Mouse (Mus musculus): ENCODE results near the gene Maml2. TPM values are rescaled to one million over a fixed set of nuclear protein-coding genes. Genes with fewer than 3 reads are reported as not detected.

Maml2 gene
- total RNA-seq, 2 experiments from 2014 or later, result 0.26 to 2.3 TPM

GRCm38 (mm10) chr9:13555973-13556481, 258.3 kb downstream of the Maml2 start:
- no peak for ATAC-seq (replicated peaks; ENCODE audit: poor library complexity, severe bottlenecking)

GRCm38 (mm10) chr9:13556696-13557095, 258.9 kb downstream of the Maml2 start:
- no peak for ATAC-seq (replicated peaks; ENCODE audit: poor library complexity, severe bottlenecking)

GRCm38 (mm10) chr9:13558811-13559372, 261.1 kb downstream of the Maml2 start:
- ATAC-seq (replicated peaks; ENCODE audit: poor library complexity, severe bottlenecking), result no peak

GRCm38 (mm10) chr9:13560651-13561050, 262.9 kb downstream of the Maml2 start:
- no peak for ATAC-seq (replicated peaks; ENCODE audit: poor library complexity, severe bottlenecking)

DNA sequence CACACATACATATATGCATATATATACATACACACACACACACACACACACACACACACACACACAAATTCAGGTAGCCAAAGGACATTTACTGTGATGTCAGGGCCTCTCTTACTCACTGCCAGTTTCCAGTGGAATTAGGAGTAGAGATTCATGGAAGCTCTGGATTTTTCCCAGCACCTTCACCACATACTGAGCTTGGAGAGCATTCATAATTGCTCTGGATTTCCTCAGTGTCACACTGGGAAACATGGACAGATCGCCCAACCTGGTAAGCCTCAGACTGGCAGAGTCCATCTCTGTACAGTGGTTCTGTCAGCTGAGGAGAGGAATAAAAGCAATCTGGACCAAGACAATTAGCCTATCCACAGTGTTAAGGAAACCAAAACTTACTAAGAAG, 263.6 kb downstream of the Maml2 start:
- no peak for ATAC-seq (replicated peaks; ENCODE audit: poor library complexity, severe bottlenecking)

DNA sequence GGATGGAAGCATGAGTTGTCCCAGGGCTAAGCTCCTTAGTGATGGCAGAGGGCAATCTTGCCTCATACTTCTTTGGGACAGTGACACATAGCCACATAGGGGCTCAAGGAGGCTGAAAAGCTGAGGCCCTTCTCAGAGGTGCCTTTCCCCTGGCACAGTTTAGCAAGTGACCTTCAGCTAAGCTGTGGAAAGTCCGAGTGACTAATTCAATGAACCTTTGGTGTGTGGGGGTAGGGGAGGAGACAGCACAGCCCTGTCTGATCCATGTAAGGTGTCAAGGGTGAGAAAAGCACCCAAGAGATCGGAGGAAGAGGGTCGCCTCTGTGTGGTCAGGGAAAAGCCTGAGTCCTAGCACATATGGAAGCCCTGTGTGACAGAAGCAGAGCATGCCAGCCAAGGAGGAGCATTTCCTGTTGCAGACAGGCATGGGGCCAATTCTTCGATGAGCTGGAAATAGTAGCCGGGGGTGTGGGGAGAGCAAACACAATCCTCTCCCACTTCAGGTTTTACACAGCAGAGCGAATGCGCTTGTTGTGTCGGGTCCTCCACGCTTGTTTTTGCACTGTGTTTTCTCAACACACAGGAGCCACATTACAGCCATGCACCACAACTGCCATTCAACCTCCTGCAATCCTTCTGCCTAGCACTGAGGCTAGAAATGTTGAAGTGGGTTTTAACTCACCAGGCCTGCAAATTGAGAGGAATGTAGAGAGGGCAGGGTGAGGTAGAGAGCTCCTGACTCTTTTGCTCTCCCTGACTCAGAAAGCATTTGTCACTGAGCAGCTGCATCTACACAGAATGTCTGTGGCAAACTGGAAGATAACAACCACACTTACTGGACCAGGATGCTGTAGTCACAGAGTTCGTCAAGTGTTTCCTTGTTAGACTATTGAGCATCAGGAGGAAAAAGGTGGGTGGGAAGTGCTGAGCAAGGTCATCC, 266.0 kb downstream of the Maml2 start:
- peak; percentile 41 for ATAC-seq (replicated peaks; ENCODE audit: poor library complexity, severe bottlenecking)

DNA sequence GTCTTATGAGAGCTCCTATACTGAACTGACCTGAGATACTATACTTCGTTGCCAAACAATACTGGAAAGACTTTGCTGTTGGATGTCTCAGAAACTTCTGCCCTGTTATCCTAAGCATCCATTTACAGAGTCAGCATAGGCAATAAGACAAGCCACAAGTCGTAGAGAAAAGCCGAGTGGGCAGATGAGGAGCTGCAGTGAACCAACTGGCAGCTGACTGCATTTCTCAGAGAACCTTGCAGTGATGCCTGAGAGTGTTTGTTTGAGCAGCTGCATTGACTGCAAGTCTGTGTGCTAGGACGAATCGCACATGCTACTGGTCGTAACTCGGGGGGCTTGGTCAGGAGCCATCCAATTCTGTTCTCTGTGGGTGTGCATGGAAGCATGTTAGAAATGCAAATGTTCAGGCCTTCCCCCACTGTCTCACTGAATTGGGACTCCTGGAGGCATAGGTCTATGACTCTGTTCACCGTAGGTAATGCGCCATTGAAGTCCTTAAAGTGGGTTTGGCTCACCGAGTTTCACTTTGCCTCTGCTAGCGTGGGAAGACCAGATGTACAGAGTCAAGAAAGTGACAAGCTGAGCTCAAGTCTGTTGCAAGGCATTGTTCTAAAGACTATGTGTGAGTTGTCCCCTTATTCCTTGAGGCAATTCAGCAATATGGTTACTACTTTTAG, 267.7 kb downstream of the Maml2 start:
- no peak for ATAC-seq (replicated peaks; ENCODE audit: poor library complexity, severe bottlenecking)

DNA sequence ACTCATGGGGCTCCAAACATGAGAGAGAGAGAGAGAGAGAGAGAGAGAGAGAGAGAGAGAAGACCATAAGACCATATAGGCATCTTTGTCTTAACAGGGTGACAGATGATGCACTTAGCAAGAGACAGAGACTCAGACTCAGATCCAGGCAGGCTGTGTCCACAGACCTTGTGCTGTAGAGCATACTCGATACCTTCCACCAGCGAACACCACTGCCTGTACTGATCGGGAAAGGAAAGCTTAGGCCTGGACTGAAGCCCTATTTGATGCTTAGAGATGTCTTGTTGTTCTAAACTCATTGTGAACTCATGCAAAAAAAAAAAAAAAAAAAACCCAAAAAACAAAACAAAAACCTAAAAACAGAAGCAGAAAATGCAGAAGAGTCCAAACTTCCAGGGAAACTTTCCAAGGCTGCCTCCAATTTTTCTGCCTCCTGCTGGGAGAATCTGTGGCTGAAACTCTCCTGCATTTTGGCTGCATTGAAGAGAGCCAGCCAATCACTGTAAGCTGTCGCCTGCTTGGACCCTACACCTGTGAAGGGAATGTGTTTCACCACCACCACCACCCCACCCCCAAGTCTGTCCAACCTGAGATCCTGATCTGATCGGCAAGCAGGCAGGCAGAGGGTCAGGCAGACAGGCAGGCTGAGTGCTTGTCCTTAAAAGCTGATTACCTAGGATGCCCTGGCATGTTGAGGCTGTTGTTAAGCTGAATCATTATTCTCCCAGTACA, 268.6 kb downstream of the Maml2 start:
- no peak for ATAC-seq (replicated peaks; ENCODE audit: poor library complexity, severe bottlenecking)

DNA sequence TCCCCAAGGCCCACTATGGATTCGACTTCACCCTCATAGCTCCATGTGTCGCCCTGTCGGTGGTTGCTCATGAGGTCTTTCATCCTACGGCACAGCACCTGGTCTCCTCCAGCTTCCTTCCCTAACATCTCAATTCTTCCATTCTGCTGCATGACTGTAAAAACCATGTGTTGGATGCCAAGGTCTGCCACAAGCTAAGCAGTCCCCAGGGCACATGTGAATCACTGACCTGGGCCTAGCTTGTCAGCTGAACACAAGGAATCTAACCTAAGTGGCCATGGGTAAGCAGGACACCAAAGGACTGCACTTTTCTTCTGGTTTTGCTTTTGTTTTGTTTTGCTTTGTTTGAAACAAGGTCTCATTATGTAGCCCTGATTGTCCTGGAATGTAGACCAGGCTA, 271.3 kb downstream of the Maml2 start:
- ATAC-seq (replicated peaks; ENCODE audit: poor library complexity, severe bottlenecking), result no peak

DNA sequence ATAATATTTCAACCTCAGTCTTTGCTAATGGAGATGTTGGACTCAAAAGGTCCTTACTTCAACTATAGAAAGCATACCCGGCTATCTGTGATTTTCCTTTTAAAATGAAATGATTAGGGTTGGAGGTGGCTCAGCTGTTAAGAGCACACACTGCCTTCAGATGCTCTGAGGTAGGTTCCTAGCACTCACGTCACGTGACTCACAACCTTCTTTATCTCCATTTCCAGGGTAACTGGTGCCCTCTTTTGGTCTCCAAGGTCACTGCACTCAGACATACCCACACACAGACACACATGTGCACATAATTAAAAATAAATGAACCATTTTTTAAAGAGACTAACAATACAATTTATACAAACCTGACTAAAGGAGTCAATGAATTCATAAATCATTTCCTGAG, 275.1 kb downstream of the Maml2 start:
- ATAC-seq (replicated peaks; ENCODE audit: poor library complexity, severe bottlenecking), result no peak

DNA sequence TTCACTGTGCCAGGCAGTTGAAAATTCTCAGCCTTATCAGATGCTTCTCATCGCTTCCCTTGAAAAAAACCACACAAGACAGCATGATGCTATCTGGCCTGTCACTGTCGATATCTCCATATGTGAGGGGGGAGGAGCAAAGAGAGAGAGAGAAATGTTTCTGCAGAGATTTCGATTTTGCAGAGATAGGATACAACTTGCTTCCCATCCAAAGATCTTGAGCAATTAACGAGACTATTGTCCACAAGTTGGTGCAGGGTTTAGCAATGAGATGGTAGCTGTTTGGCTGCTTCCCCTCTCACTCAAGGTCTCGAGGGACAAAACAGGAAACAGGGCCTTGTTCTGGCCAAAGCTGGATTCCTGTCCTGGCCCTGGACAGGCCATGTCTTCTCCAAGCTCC, 276.3 kb downstream of the Maml2 start:
- ATAC-seq (replicated peaks; ENCODE audit: poor library complexity, severe bottlenecking), result peak; percentile 89

DNA sequence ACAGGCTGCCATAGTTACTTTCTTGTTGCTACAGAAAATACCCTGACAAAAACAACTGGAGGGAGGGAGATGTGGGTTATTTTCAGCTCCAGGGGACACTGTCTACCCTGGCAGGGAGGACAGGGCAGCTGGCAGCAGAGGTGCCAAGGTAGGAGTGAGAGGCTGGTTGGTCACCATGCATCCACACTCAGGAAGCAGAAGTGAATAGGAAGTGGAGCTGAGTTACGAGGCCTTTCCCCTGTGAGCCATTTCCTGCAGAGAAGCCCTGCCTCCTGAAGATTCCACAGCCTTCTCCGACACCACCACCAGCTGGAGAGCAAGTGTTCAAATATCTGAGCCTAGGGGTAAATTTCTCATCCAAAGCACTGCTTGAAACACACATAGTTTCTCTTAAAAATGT, 277.2 kb downstream of the Maml2 start:
- peak; percentile 74 for ATAC-seq (replicated peaks; ENCODE audit: poor library complexity, severe bottlenecking)

DNA sequence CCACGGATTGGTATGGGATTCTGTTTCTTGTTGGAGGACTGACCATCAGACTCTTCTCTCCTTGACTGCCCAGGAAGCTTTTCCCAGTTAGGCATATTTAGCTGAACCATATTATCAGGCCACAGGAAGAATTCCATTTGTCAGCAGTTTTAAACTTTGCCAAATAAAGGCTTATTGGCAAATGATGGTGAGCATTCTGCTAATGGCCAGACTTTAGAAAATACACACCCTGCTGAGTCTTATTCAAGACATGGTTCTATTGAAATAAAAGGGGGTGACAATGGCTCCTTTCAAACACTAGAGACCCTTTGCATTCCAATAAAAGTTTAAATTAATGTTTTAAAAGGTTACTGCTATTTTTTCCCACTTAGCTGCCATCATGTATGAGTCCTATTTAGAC, 279.4 kb downstream of the Maml2 start:
- ATAC-seq (replicated peaks; ENCODE audit: poor library complexity, severe bottlenecking), result no peak

DNA sequence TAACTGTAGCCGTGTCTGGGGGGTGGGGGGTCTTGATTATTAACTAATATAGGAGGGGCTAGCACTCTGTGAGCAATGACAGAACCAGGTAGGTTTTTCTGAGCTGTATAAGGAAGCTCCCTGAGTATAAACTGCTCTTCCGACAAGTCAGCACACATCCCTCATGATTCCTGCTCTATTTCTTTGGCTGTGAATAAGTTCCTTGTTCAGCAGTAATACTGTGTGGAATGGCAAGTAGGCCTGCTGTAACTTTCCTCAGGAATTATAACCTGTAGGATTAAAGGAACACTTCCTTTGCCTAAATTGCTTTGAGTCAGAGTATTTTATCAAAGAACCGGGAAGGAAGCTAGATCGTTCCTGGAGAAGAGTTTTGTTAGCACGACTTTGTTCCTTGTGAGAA, 283.4 kb downstream of the Maml2 start:
- no peak for ATAC-seq (replicated peaks; ENCODE audit: poor library complexity, severe bottlenecking)

DNA sequence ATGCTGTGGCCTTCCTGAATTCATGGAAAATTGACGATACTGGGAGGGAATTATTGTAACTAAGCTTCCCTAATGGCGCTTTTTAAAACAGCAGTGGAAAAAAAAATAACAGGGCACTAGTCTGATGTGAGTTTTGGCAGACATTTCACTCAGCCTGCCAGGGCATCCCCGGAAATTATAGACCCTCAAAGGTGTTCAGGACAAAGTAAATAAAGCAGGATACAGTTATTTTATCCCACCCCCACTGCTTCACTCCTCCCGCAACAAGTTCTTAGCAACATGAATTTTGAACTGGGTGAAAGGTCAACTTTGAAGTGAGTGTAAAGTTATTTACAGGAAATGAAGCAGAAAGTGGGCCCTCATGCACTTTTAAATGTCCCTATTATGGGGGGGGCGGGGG, 286.2 kb downstream of the Maml2 start:
- ATAC-seq (replicated peaks; ENCODE audit: poor library complexity, severe bottlenecking), result no peak

GRCm38 (mm10) chr9:13584435-13584834, 286.7 kb downstream of the Maml2 start:
- ATAC-seq (replicated peaks; ENCODE audit: poor library complexity, severe bottlenecking), result peak; percentile 35

DNA sequence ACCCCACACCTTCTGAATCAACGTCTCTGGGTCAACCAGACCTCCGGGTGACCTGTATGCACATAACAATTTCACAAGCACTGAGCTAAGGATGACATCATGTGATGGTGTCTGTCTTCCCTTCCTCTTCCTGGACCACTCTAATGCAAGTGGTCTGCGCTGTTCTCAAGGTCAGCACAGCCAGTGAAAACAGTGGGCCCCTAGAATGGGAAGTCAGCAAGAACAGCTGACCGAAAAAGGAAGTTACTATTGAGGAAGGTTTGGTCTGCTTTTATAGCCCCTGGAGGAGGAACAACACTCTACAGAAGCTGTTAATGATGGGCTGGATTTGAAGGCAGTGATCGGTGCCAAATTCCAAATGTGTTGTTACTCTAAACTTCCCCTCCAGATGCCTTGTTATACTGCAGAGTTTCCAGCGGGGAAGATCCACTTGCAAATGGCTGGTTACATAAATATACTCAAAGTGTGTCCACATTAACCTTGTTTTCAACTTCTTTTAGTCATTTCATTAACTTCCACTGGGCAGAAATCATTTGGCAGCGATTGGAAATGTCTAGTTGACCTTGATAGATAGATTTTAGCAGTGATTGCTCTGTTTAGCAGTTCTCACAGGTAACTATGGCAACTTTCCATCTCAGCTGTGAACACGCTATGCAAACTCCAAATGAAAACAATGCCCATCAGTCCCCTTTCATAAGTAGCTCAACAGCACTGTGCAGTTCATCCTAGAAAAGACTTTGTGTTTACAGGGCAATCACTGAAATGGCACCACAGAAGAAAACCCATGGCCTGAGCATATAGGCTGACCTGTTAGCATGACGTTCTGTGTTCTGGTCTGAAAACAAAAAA, 289.6 kb downstream of the Maml2 start:
- ATAC-seq (replicated peaks; ENCODE audit: poor library complexity, severe bottlenecking), result peak; percentile 97

GRCm38 (mm10) chr9:13588786-13589185, 291.0 kb downstream of the Maml2 start:
- no peak for ATAC-seq (replicated peaks; ENCODE audit: poor library complexity, severe bottlenecking)

GRCm38 (mm10) chr9:13592701-13593100, 294.9 kb downstream of the Maml2 start:
- ATAC-seq (replicated peaks; ENCODE audit: poor library complexity, severe bottlenecking), result no peak

DNA sequence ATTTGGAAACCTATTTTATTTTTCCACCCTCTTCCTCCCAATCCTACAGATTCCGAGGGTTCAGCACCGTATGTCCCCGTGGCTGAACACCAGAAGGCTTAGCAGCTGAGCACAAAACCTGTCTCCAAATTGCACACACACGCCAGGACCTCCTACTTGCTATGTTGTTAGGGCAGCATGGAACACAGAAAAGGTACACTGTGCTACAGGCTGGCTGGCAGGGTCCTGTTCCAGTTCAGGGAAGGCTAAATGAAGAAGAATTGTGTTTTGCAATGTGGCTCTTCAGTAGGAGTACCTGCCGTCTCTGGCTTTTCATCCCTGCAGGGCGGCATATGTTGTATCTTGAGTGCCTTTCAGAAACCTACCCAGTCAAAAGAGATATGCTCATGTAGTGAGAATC, 300.0 kb downstream of the Maml2 start:
- ATAC-seq (replicated peaks; ENCODE audit: poor library complexity, severe bottlenecking), result no peak
